Mouse (Mus musculus) midbrain, postnatal 0 days (tissue): ENCODE measurements around the gene Mast2. TPM values are rescaled to one million over a fixed set of nuclear protein-coding genes. Genes with fewer than 3 reads are reported as not detected.

Experiments
- ATAC-seq: fragments of 200-750 bp; cut with Nextera tagmentation; 2 replicates; pipeline ENCODE4 v1.8.0; 2017; ENCODE audit warnings: moderate number of reproducible peaks, mild to moderate bottlenecking, moderate TSS enrichment, moderate library complexity; ENCODE audit not compliant: low FRiP score
- DNase-seq: peaks from one replicate; pipeline ENCODE4 v3.0.0-alpha.2; 2015; ENCODE audit warnings: low spot score
- H3K27ac ChIP-seq: fragments of 300-500 bp; sonication (generic); 2 replicates; pipeline ENCODE4 v1.5.1; 2014; ENCODE audit warnings: low read depth, mild to moderate bottlenecking, low read length, mixed read lengths
- H3K27me3 ChIP-seq: fragments of 300-500 bp; sonication (generic); 2 replicates; pipeline ENCODE4 v1.6.1; 2014; ENCODE audit warnings: low read length, control low read depth, mixed read lengths; ENCODE audit not compliant: insufficient read depth
- H3K36me3 ChIP-seq: fragments of 300-500 bp; sonication (generic); 2 replicates; pipeline ENCODE4 v1.6.1; 2014; ENCODE audit warnings: low read length, control low read depth, mixed read lengths; ENCODE audit not compliant: insufficient read depth
- H3K4me1 ChIP-seq: fragments of 300-500 bp; sonication (generic); 2 replicates; pipeline ENCODE4 v1.6.1; 2014; ENCODE audit warnings: mild to moderate bottlenecking, control low read depth, antibody characterized with exemption, low read length, mixed read lengths; ENCODE audit not compliant: insufficient read depth
- H3K4me2 ChIP-seq: fragments of 300-500 bp; sonication (generic); 2 replicates; pipeline ENCODE4 v1.6.1; 2014; ENCODE audit warnings: low read depth, mild to moderate bottlenecking, low read length, mixed read lengths; ENCODE audit not compliant: poor library complexity, severe bottlenecking
- H3K4me3 ChIP-seq: fragments of 300-500 bp; sonication (generic); 2 replicates; pipeline ENCODE4 v1.5.1; 2014; ENCODE audit warnings: low read depth, mild to moderate bottlenecking, low read length, moderate library complexity
- H3K9ac ChIP-seq: fragments of 300-500 bp; sonication (generic); replicated peaks from 2 replicates; pipeline ENCODE4 v1.6.1; 2014; ENCODE audit warnings: mild to moderate bottlenecking, low read length, moderate library complexity, mixed read lengths; ENCODE audit not compliant: poor library complexity, severe bottlenecking
- H3K9me3 ChIP-seq: fragments of 300-500 bp; sonication (generic); 2 replicates; pipeline ENCODE4 v1.6.1; 2016; ENCODE audit warnings: low read length, control low read depth
- CTCF ChIP-seq: IDR thresholded peaks from 2 replicates; pipeline ENCODE4 v1.5.1; 2016; ENCODE audit warnings: antibody characterized with exemption, mild to moderate bottlenecking
- WGBS: fragments of 180-500 bp; shearing (Covaris S2); extraction: QIAGEN DNeasy Blood & Tissue Kit; methylation state at CpG from one replicate; pipeline ENCODE4 v1.1.7; 2014; 5-methylcytosine and 5-hydroxymethylcytosine counted together
- polyA plus RNA-seq: library from polyadenylated mRNA; unstranded; fragments of >200 nt; fragmentation: Nextera tagmentation; extraction: Ambion mirVana; gene quantifications from 2 replicates; pipeline ENCODE4 v1.2.1, GENCODE M21; 2015
- total RNA-seq: library from RNA; depleted of rRNA; stranded (reverse); fragments of >200 nt; gene quantifications from 2 replicates; pipeline ENCODE4 v1.2.3, GENCODE M21; 2014; rRNA removed

Gene Mast2
- total and polyA plus RNA-seq, 2 experiments from 2014 or later = 30.3 to 95.8 TPM

- no peaks in the 10 kb centered on the region for H3K9me3 ChIP-seq
- no peak overlapping the region for H3K4me2 ChIP-seq
- ATAC-seq (no peak), DNase-seq (peak; percentile 34)
- H3K27ac ChIP-seq = no peak overlapping the region
- WGBS = 87% methylated on average over 6 of the region's 6 CpGs
- H3K9ac ChIP-seq = no peak overlapping the region
- H3K36me3 ChIP-seq = peaks cover 28% of the 10 kb centered on the region
- no peaks in the 10 kb centered on the region for H3K4me1 ChIP-seq
- H3K27me3 ChIP-seq = no peaks in the 10 kb centered on the region
- H3K4me3 ChIP-seq = no peak overlapping the region
- no peak for TF ChIP-seq CTCF
These were observed 172.4 kb downstream of the Mast2 start for GRCm38 (mm10) chr4:116291561-116291960.

- H3K27me3 ChIP-seq = no peaks in the 10 kb centered on the region
- DNase-seq = peak; percentile 13
- H3K36me3 ChIP-seq = peaks cover 15% of the 10 kb centered on the region
- no peaks in the 10 kb centered on the region for H3K9me3 ChIP-seq
- ATAC-seq = no peak
- H3K4me3 ChIP-seq = no peak overlapping the region
- no peak overlapping the region for H3K27ac ChIP-seq
- H3K4me1 ChIP-seq = no peaks in the 10 kb centered on the region
- 83% methylated on average over 2 of the region's 2 CpGs for whole genome bisulfite sequencing
- H3K4me2 ChIP-seq = no peak overlapping the region
- H3K9ac ChIP-seq = no peak overlapping the region
- TF ChIP-seq CTCF = peak; percentile 64
These were observed 181.8 kb downstream of the Mast2 start for GRCm38 (mm10) chr4:116282211-116282610.

- DNase-seq (no peak), ATAC-seq (no peak)
- no peaks in the 10 kb centered on the region for H3K27me3 ChIP-seq
- no peak overlapping the region for H3K4me3 ChIP-seq
- 97% methylated on average over 6 of the region's 6 CpGs for WGBS
- no peak overlapping the region for H3K9ac ChIP-seq
- peak; percentile 15; the same call in 1 of the 2 replicates for TF ChIP-seq CTCF
- H3K9me3 ChIP-seq = no peaks in the 10 kb centered on the region
- H3K4me2 ChIP-seq = no peak overlapping the region
- no peaks in the 10 kb centered on the region for H3K4me1 ChIP-seq
- H3K36me3 ChIP-seq = peaks cover 20% of the 10 kb centered on the region; the same call in 1 of the 2 replicates
- H3K27ac ChIP-seq = no peak overlapping the region
These were observed 195.8 kb downstream of the Mast2 start for GRCm38 (mm10) chr4:116268220-116268619.

Other genes with a start within 250 kb of the Mast2 start
- gene Pik3r3, start 242.6 kb downstream of the Mast2 start, total RNA-seq = 48.3 and 59.5 TPM in 2 replicates
- 39.5 and 47.3 TPM in 2 replicates for gene Pik3r3, start 242.6 kb downstream of the Mast2 start, polyA plus RNA-seq
- gene Ipp, start 43.4 kb upstream of the Mast2 start, total RNA-seq = 6.5 and 7.2 TPM in 2 replicates
- gene Ipp, start 43.4 kb upstream of the Mast2 start, polyA plus RNA-seq = 10.5 and 10.9 TPM in 2 replicates
- 8.8 and 12.6 TPM in 2 replicates for gene Tmem69, start 91.8 kb upstream of the Mast2 start, total RNA-seq
- gene Tmem69, start 91.8 kb upstream of the Mast2 start, polyA plus RNA-seq = 14.0 and 16.0 TPM in 2 replicates
- gene Gpbp1l1, start 93.5 kb upstream of the Mast2 start, total RNA-seq = 33.7 and 45.5 TPM in 2 replicates
- gene Gpbp1l1, start 93.5 kb upstream of the Mast2 start, polyA plus RNA-seq = 13.7 and 14.7 TPM in 2 replicates
- gene Ccdc17, start 132.5 kb upstream of the Mast2 start, total RNA-seq = 0.44 and 5.1 TPM in 2 replicates
- 3.2 and 4.1 TPM in 2 replicates for gene Ccdc17, start 132.5 kb upstream of the Mast2 start, polyA plus RNA-seq
- 51.6 and 78.7 TPM in 2 replicates for gene Nasp, start 163.8 kb upstream of the Mast2 start, total RNA-seq
- gene Nasp, start 163.8 kb upstream of the Mast2 start, polyA plus RNA-seq = 67.2 and 76.3 TPM in 2 replicates
- gene Akr1a1, start 187.5 kb upstream of the Mast2 start, total RNA-seq = 475 and 495 TPM in 2 replicates
- gene Akr1a1, start 187.5 kb upstream of the Mast2 start, polyA plus RNA-seq = 684 and 729 TPM in 2 replicates
- gene Prdx1, start 221.4 kb upstream of the Mast2 start, total RNA-seq = 171 and 207 TPM in 2 replicates
- gene Prdx1, start 221.4 kb upstream of the Mast2 start, polyA plus RNA-seq = 546 and 551 TPM in 2 replicates
- gene Mmachc, start 244.2 kb upstream of the Mast2 start, total RNA-seq = 20.8 and 24.3 TPM in 2 replicates
- 16.6 and 16.8 TPM in 2 replicates for gene Mmachc, start 244.2 kb upstream of the Mast2 start, polyA plus RNA-seq
- 10.3 and 10.9 TPM in 2 replicates for gene Ccdc163, start 244.3 kb upstream of the Mast2 start, total RNA-seq
- 4.7 and 5.4 TPM in 2 replicates for gene Ccdc163, start 244.3 kb upstream of the Mast2 start, polyA plus RNA-seq